Mouse (Mus musculus) lung, embryonic 14.5 days (tissue): ENCODE data around the gene Agbl4. TPM values are rescaled to one million over a fixed set of nuclear protein-coding genes. Genes with fewer than 3 reads are reported as not detected.

Source experiments
- ATAC-seq: fragments of 200-750 bp; cut with Nextera tagmentation; 2 replicates; pipeline ENCODE4 v1.8.0; 2017; ENCODE audit warnings: mild to moderate bottlenecking, moderate TSS enrichment, moderate library complexity; ENCODE audit not compliant: insufficient read depth
- DNase-seq: peaks from one replicate; pipeline ENCODE4 v3.0.0-alpha.2; 2015
- H3K27ac ChIP-seq: fragments of 300-500 bp; sonication (generic); 2 replicates; pipeline ENCODE4 v1.5.1; 2014; ENCODE audit warnings: low read depth, mild to moderate bottlenecking, moderate library complexity
- H3K27me3 ChIP-seq: fragments of 300-500 bp; sonication (generic); 2 replicates; pipeline ENCODE4 v1.6.1; 2014; ENCODE audit warnings: low read length, control low read depth; ENCODE audit not compliant: insufficient read depth
- H3K36me3 ChIP-seq: fragments of 300-500 bp; sonication (generic); 2 replicates; pipeline ENCODE4 v1.6.1; 2014; ENCODE audit warnings: control low read depth; ENCODE audit not compliant: insufficient read depth
- H3K4me1 ChIP-seq: fragments of 300-500 bp; sonication (generic); 2 replicates; pipeline ENCODE4 v1.6.1; 2014; ENCODE audit warnings: antibody characterized with exemption, control low read depth; ENCODE audit not compliant: insufficient read depth
- H3K4me2 ChIP-seq: fragments of 300-500 bp; sonication (generic); 2 replicates; pipeline ENCODE4 v1.6.1; 2014; ENCODE audit warnings: mild to moderate bottlenecking
- H3K4me3 ChIP-seq: fragments of 300-500 bp; sonication (generic); 2 replicates; pipeline ENCODE4 v1.5.1; 2014; ENCODE audit warnings: low read depth, low read length
- H3K9ac ChIP-seq: fragments of 300-500 bp; sonication (generic); 2 replicates; pipeline ENCODE4 v1.6.1; 2014
- H3K9me3 ChIP-seq: fragments of 300-500 bp; sonication (generic); 2 replicates; pipeline ENCODE4 v1.6.1; 2016; ENCODE audit warnings: low read depth, low read length, control low read depth
- CTCF ChIP-seq: IDR thresholded peaks from 2 replicates; pipeline ENCODE4 v1.5.1; 2016; ENCODE audit warnings: antibody characterized with exemption, low read depth
- WGBS: fragments of 180-500 bp; shearing (Covaris S2); extraction: QIAGEN DNeasy Blood & Tissue Kit; methylation state at CpG from one replicate; pipeline ENCODE4 v1.1.7; 2014; 5-methylcytosine and 5-hydroxymethylcytosine counted together
- polyA plus RNA-seq: library from polyadenylated mRNA; unstranded; fragments of >200 nt; fragmentation: Nextera tagmentation; extraction: Ambion mirVana; gene quantifications from 2 replicates; pipeline ENCODE4 v1.2.1, GENCODE M21; 2014

Agbl4 gene
- polyA plus RNA-seq, 1 experiment from 2014 or later = 0.34 TPM

DNA sequence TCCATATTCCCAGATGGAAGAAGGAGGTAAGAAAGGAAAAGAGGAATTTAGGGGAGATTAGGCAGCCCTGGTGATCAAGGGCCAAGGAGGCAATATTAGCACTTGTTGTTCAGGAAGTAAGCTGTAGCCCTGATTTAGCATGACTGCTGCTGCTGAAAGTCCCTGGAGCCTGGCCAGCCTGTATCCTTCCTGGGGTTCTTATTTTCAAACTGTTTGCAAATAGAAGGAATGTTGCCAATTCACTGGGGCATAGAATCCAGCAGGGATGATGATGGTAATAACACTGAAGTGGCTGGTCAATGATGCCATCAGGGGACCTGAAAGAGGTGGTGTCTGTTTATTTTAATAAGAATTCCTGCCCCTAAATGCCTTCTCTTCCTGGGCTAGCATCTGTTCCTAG lies 518.6 kb downstream of the Agbl4 start:
- Histone ChIP-seq H3K27me3 (no peaks in the 10 kb centered on the region), H3K9me3 (no peaks in the 10 kb centered on the region), H3K27ac (no peak overlapping the region), H3K4me3 (no peak overlapping the region), H3K9ac (no peak overlapping the region), H3K36me3 (no peaks in the 10 kb centered on the region), H3K4me1 (no peaks in the 10 kb centered on the region), H3K4me2 (no peak overlapping the region)
- TF ChIP-seq CTCF = no peak
- peak; percentile 6 for DNase-seq
- no peak for ATAC-seq

DNA sequence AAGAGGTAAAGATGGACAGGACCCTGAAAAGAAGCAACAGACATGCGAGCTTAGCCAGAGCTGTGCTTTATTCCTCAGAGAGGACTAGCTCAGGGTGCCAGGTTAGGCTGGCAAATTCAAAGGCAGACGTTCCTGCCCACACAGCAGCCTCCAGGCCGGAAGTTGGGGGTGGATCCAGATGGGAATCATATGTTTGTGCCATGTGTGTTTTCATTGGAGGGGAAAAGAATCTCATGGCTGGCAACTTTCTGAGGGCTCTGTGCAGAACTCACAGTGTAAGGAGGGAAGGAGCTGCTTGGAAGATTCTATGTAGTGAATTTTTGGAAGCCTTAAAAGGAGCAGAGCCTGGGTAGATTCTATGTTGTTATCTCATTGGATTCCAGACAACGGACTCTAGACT lies 519.1 kb downstream of the Agbl4 start:
- H3K4me2 ChIP-seq = no peak overlapping the region
- no peaks in the 10 kb centered on the region for H3K27me3 ChIP-seq
- no peak for TF ChIP-seq CTCF
- 42% methylated on average over 4 of the region's 4 CpGs for WGBS
- no peak overlapping the region for H3K4me3 ChIP-seq
- no peaks in the 10 kb centered on the region for H3K36me3 ChIP-seq
- ATAC-seq (no peak), DNase-seq (no peak)
- no peaks in the 10 kb centered on the region for H3K9me3 ChIP-seq
- no peak overlapping the region for H3K27ac ChIP-seq
- no peaks in the 10 kb centered on the region for H3K4me1 ChIP-seq
- no peak overlapping the region for H3K9ac ChIP-seq

DNA sequence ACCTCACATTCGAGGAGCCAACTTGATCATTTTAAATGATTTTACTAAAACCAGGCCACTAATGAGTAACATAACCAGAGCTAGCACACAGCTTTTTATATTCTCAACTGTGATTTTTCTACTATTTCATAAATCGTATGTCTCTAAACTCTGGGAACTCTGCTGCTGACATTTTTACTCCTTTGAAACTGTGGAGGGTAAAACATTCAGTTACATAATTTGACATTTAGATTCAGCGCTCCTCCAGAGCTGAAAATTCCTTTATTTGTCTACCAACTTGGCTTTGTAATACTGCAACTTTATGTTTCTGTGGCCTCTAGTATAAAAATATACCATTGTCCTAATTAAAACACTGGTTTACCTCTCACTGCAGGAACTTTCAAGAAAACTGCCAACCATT lies 523.6 kb downstream of the Agbl4 start:
- Histone ChIP-seq H3K9me3 (no peaks in the 10 kb centered on the region), H3K9ac (no peak overlapping the region), H3K4me3 (no peak overlapping the region), H3K27ac (no peak overlapping the region), H3K36me3 (no peaks in the 10 kb centered on the region), H3K4me1 (no peaks in the 10 kb centered on the region), H3K4me2 (no peak overlapping the region), H3K27me3 (no peaks in the 10 kb centered on the region)
- 79% methylated on average over 3 of the region's 3 CpGs for WGBS
- TF ChIP-seq CTCF = no peak
- DNase-seq (no peak), ATAC-seq (no peak)

DNA sequence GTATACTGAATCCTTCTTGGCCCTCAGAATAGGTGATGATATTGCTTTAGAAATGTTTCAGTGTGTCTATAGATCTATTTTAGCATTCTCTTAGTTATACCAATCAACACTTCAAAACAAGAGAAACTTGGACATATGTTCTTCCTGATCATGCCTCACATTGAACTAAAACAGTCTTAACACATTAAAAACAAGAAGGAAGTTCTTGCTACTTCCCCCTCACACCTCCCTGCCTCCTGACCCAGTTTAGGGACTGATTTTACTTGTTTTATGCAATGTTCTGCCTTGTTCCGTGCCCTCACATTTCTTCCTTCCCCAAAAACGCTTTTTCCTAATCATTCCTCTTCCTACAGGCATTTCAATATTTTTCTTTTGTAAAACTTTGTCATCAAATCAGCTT lies 604.2 kb downstream of the Agbl4 start:
- DNase-seq = no peak
- Histone ChIP-seq H3K9ac (no peak overlapping the region), H3K9me3 (no peaks in the 10 kb centered on the region), H3K27me3 (no peaks in the 10 kb centered on the region), H3K4me2 (no peak overlapping the region), H3K27ac (no peak overlapping the region), H3K4me3 (no peak overlapping the region), H3K4me1 (no peaks in the 10 kb centered on the region), H3K36me3 (no peaks in the 10 kb centered on the region)
- WGBS = 80% methylated on average over 2 of the region's 2 CpGs
- no peak for TF ChIP-seq CTCF
- no peak for ATAC-seq

DNA sequence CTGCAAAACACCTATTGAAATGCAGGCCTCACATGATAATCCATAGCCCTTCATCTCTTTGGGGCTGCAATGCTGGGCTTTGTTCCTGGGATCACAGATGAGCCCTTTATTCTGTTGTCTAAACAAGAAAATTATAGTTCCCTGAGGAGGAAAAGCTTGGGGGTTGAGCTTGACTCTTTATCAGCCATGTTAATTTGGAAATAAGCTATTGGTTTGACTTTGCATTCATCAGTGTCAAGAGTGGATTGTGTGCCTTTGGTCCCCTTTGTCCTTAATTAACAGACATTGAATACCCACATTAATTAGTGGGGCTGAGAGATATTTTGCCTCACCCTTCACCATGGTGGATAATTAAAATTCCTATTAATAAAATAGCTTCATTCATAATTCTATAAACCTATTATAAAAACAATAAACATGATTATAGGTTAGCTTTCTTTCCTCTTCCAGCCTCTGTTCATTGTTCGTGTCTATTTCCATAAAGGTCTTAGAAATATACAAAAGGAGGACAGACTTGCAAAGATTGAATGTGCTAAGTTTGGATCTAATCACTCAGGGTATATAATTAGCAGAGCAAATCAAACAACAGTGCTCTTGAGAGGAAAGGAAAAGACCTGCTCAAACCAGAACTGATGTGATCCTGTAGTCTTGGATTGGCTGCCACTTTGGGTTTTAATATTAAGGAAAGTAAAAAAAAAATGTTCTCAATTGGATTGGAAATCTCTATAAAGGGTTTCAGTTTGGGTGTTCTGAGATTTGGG lies 607.4 kb downstream of the Agbl4 start:
- DNase-seq (no peak), ATAC-seq (no peak)
- no peak overlapping the region for H3K4me3 ChIP-seq
- H3K4me1 ChIP-seq = no peaks in the 10 kb centered on the region
- H3K9me3 ChIP-seq = no peaks in the 10 kb centered on the region
- 71% methylated on average over 1 of the region's 1 CpGs for WGBS
- H3K27ac ChIP-seq = no peak overlapping the region
- H3K27me3 ChIP-seq = no peaks in the 10 kb centered on the region
- no peak for TF ChIP-seq CTCF
- H3K9ac ChIP-seq = no peak overlapping the region
- no peaks in the 10 kb centered on the region for H3K36me3 ChIP-seq
- H3K4me2 ChIP-seq = no peak overlapping the region

DNA sequence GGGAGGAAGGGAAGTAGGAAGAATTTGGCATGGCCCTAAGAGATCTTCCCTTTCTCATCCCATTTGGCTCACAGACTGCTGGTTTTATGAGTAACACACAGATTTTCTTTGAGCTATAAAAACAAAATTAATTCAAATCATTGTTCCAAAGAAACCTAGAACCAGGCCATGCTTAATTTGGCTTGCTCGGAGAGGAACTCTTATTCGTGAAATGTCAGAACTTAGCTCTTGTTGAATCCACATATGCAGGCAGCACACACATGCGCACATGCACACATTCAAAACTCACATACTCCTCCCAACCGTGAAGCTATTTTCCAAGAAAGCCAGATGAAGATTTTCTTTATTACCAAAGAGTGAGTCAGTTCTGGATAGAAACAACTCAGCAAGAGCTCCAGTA lies 621.9 kb downstream of the Agbl4 start:
- Histone ChIP-seq H3K4me1 (no peaks in the 10 kb centered on the region), H3K4me3 (no peak overlapping the region), H3K9ac (no peak overlapping the region), H3K4me2 (no peak overlapping the region), H3K9me3 (no peaks in the 10 kb centered on the region), H3K27ac (no peak overlapping the region), H3K36me3 (no peaks in the 10 kb centered on the region), H3K27me3 (no peaks in the 10 kb centered on the region)
- TF ChIP-seq CTCF = no peak
- ATAC-seq = no peak
- WGBS = 91% methylated on average over 4 of the region's 4 CpGs
- no peak for DNase-seq

DNA sequence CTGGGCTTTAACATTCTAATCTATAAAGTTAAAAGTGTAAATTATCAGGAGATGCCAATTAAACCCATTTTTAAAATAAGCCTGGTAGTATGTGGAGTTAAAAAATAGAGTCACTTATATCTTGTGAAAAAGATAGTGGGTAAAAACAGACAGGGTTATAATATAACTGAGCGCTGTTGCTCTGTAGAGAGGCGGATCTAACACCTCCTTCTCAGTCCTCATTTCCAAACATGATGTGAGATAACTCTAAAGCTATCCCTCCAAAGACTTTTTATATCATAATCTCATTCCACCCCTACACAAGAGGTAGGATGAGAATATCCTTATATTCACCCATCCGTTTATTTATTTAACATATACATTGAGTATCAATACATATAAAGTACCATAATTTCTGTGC lies 669.9 kb downstream of the Agbl4 start:
- H3K4me2 ChIP-seq = no peak overlapping the region
- no peak for DNase-seq
- WGBS = 81% methylated on average over 3 of the region's 3 CpGs
- no peaks in the 10 kb centered on the region for H3K27me3 ChIP-seq
- no peaks in the 10 kb centered on the region for H3K36me3 ChIP-seq
- H3K27ac ChIP-seq = no peak overlapping the region
- no peak for ATAC-seq
- TF ChIP-seq CTCF = no peak
- H3K9me3 ChIP-seq = no peaks in the 10 kb centered on the region
- H3K4me1 ChIP-seq = no peaks in the 10 kb centered on the region
- no peak overlapping the region for H3K9ac ChIP-seq
- H3K4me3 ChIP-seq = no peak overlapping the region
